Mouse (Mus musculus) macrophage (primary cell): Measurements from ENCODE around the gene Rnf17. TPM values are rescaled to one million over a fixed set of nuclear protein-coding genes. Genes with fewer than 3 reads are reported as not detected.

Source experiments
- H3K27ac ChIP-seq: fragments of 350-480 bp; formaldehyde crosslinking; 2 replicates; pipeline ENCODE4 v1.9.0; 2021
- H3K36me3 ChIP-seq: fragments of 350-480 bp; formaldehyde crosslinking; 2 replicates; pipeline ENCODE4 v1.9.0; 2021; ENCODE audit errors: inconsistent target
- H3K4me3 ChIP-seq: fragments of 350-480 bp; formaldehyde crosslinking; 2 replicates; pipeline ENCODE4 v1.9.0; 2021; ENCODE audit errors: inconsistent target
- H3K79me2 ChIP-seq: fragments of 350-480 bp; formaldehyde crosslinking; 2 replicates; pipeline ENCODE4 v1.9.0; 2021; ENCODE audit errors: inconsistent target
- WGBS: methylation state at CpG from one replicate; pipeline ENCODE4 v1.1.7; 2026; ENCODE audit warnings: inconsistent platforms; ENCODE audit not compliant: missing documents; 5-methylcytosine and 5-hydroxymethylcytosine counted together
- polyA plus RNA-seq: library from polyadenylated mRNA; stranded (reverse); fragments of 250-400 nt; gene quantifications from 3 replicates; pipeline ENCODE4 v1.2.4, GENCODE M21; 2018; ENCODE audit warnings: inconsistent platforms

Rnf17 gene
- polyA plus RNA-seq, 1 experiment from 2014 or later: 0.85 TPM

DNA sequence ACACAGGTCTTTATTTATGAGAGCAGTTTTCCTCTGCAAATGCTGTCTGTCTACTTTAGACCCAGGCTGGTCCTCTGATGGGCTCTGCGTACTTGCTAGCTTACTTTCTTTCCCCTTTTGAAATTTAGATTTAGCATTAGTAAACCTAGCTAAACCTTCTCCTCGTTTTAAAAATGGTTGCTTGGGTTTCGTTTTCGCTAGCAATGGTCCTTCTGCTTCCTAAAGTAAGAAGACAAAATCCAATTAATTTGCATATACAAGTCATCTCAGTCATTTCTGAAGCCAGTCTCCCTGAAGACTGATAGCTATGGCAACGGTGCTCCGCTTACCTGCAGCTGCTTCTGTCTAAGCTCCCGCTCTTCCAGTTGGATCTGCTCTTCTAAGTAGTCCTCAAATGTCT, 150.9 kb downstream of the Rnf17 start:
- Histone ChIP-seq H3K27ac (no peak overlapping the region), H3K36me3 (peaks cover 20% of the 10 kb centered on the region; the same call in 1 of the 2 replicates), H3K79me2 (no peaks in the 10 kb centered on the region), H3K4me3 (no peak overlapping the region)
- 99% methylated on average over 7 of the region's 7 CpGs for WGBS

DNA sequence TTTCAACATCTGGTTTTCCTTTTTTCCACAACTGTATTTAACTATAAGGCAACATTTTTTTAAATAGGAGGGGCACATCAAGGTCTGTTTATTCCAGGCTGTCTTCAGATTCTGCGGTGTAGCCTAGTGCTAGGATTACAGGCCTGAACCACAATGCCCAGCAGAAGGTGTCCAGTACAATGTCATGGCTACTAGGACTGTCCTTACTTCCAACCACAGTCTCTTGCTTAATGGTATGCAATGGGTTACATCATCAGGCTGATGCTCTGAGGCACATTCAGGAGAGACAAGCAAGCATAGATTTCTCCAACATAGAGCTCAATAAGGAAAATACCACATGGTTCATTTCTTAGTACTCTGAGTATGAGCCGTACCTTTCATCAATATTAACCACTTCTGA, 152.3 kb downstream of the Rnf17 start:
- WGBS: 90% methylated on average over 2 of the region's 2 CpGs
- Histone ChIP-seq H3K36me3 (peaks cover 29% of the 10 kb centered on the region), H3K27ac (no peak overlapping the region), H3K79me2 (no peaks in the 10 kb centered on the region), H3K4me3 (no peak overlapping the region)

DNA sequence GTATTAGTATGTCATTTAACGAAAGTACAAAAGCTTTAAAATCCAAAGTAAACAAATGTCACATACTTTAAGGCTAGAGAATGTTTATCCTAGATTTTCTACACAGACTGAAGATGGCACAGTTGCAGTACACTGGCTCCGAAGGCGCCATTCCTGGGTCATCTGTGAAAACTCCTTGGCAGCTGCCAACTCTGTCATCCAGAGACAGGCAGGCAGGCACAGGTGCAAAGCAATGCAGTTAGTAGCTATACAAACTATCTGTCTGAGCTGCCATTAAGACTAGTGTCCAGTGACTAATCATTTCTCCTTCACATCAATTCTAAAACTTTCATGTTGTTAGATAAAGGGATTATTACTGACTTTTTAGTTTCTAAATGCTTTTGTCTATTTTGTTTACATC, 156.8 kb downstream of the Rnf17 start:
- Histone ChIP-seq H3K36me3 (peaks cover 32% of the 10 kb centered on the region), H3K27ac (no peak overlapping the region), H3K4me3 (no peak overlapping the region), H3K79me2 (no peaks in the 10 kb centered on the region)
- WGBS: 95% methylated on average over 3 of the region's 3 CpGs

GRCm38 (mm10) chr14:56567476-56567875, 165.1 kb downstream of the Rnf17 start:
- 24% methylated on average over 7 of the region's 7 CpGs for whole genome bisulfite sequencing
- Histone ChIP-seq H3K36me3 (peaks cover 18% of the 10 kb centered on the region; the same call in 1 of the 2 replicates), H3K4me3 (no peak overlapping the region), H3K79me2 (peaks cover 29% of the 10 kb centered on the region; the same call in 1 of the 2 replicates), H3K27ac (no peak overlapping the region)

- Histone ChIP-seq H3K4me3 (no peak overlapping the region), H3K79me2 (peaks cover 37% of the 10 kb centered on the region; the same call in 1 of the 2 replicates), H3K27ac (no peak overlapping the region), H3K36me3 (peaks cover 6% of the 10 kb centered on the region; the same call in 1 of the 2 replicates)
- WGBS: 55% methylated on average over 4 of the region's 4 CpGs
Observed at GRCm38 (mm10) chr14:56569041-56569440, 166.7 kb downstream of the Rnf17 start.

- no peak overlapping the region for H3K27ac ChIP-seq
- peaks cover 58% of the 10 kb centered on the region for H3K79me2 ChIP-seq
- H3K36me3 ChIP-seq: no peaks in the 10 kb centered on the region
- peak overlapping the region; percentile 37 for H3K4me3 ChIP-seq
- under 1% methylated on average over 58 of the region's 59 CpGs for WGBS
Observed at GRCm38 (mm10) chr14:56571310-56572093, 169.1 kb downstream of the Rnf17 start.

DNA sequence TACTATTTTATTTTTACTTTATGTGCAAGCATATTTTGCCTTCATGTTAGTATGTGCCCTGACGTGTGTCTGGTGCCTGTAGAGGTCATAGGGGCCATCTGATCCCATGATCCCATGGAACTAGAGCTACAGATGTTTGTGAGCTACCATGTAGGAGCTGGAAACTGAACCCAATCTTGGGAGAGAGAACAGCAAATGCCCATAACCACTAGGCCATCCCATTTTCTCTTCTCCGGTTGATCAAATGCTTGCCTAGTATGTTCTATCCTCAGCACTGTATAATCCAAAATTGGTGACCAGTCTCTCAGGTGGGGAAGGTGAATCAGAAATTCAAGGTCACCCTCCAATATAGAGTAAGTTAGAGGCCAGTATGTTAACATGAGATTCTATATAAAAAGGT, 170.2 kb downstream of the Rnf17 start:
- WGBS: 83% methylated on average over 2 of the region's 2 CpGs
- no peaks in the 10 kb centered on the region for H3K36me3 ChIP-seq
- no peak overlapping the region for H3K4me3 ChIP-seq

More for the DNA sequence above, 170.2 kb downstream of the Rnf17 start:
- Histone ChIP-seq H3K27ac (no peak overlapping the region), H3K79me2 (peaks cover 69% of the 10 kb centered on the region)

Other genes starting within 250 kb of the Rnf17 start
- not detected in 3 replicates for gene Gzmg, start 243.0 kb upstream of the Rnf17 start, polyA plus RNA-seq
- not detected in 3 replicates for gene Gzmn, start 228.0 kb upstream of the Rnf17 start, polyA plus RNA-seq
- gene Gzmf, start 191.2 kb upstream of the Rnf17 start, polyA plus RNA-seq: not detected in 3 replicates
- not detected in 3 replicates for gene Gzmc, start 167.9 kb upstream of the Rnf17 start, polyA plus RNA-seq
- 0.16 TPM in 1 of 3 replicates, not detected in the others for gene Gzmb, start 140.3 kb upstream of the Rnf17 start, polyA plus RNA-seq
- not detected in 3 replicates for gene Atp12a, start 37.5 kb upstream of the Rnf17 start, polyA plus RNA-seq
- 6.9 to 15.4 TPM (median 9.3 TPM) in 3 replicates for gene Cenpj, start 172.8 kb downstream of the Rnf17 start, polyA plus RNA-seq
- gene Parp4, start 173.0 kb downstream of the Rnf17 start, polyA plus RNA-seq: 27.1 to 32.9 TPM (median 29.4 TPM) in 3 replicates